Mouse (Mus musculus) kidney, adult 2 months (tissue): ENCODE measurements around the gene Gm4187.
"Not testable (repeated sequence)": the region's sequence is repeated elsewhere in the genome, so short reads cannot be mapped to it uniquely, and the experiment has no call there.

ENCODE experiments used
- CTCF ChIP-seq: fragments of 200-500 bp; conservative IDR thresholded peaks from 2 replicates; pipeline ENCODE4 v1.5.1; 2011; ENCODE audit warnings: low read depth, mild to moderate bottlenecking, control low read depth, low read length, moderate library complexity, mixed read lengths; ENCODE audit not compliant: insufficient read depth, insufficient read length
- POLR2A ChIP-seq: fragments of 200-500 bp; IDR thresholded peaks from one replicate; pipeline ENCODE4 v1.6.1; 2011; ENCODE audit warnings: low read depth, low read length, control low read depth

DNA sequence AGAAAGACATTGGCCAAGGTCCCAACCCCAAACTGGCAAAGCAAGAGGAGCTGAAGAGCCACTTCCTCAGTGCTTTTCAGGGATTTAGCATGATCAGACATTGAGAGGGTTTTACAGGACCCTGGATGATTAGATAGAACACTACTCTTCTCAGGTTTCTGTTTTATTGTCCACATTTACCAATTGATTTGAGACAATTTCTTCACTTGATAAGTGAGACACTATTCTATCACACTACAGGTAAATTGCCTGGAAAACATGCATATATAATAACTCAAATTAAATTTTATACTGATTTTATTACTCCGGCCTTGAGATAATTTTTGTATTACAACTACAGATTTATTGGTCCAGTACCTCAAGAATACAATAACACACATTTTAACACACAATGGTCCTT is 41.4 kb upstream of the Gm4187 start, which contains the start of gene Gm8660:
- not testable (repeated sequence) for TF ChIP-seq POLR2A, CTCF
